Mouse (Mus musculus): Measurements from ENCODE around the gene Ddi2.

GRCm38 (mm10) chr4:141746578-141747346, 23.5 kb upstream of the Ddi2 start, which contains the start of gene Agmat:
- TF ChIP-seq CTCF (IDR thresholded peaks at IDR 0.05) (no peak), EP300 (IDR thresholded peaks at IDR 0.05; ENCODE audit: insufficient read depth, low read depth, low read length) (no peak), POLR2A (IDR thresholded peaks at IDR 0.05; ENCODE audit: insufficient read depth, low read depth, low read length) (no peak)
